Mouse (Mus musculus) ES-E14 (cell line): ENCODE measurements around the gene Sppl2b.
"Not testable (repeated sequence)": the region's sequence is repeated elsewhere in the genome, so short reads cannot be mapped to it uniquely, and the experiment has no call there.

Source experiments
- CHD2 ChIP-seq: IDR thresholded peaks from 2 replicates; pipeline ENCODE4 v1.6.1; 2014; ENCODE audit warnings: mild to moderate bottlenecking, low read depth, low read length, inconsistent platforms
- ZC3H11A ChIP-seq: IDR thresholded peaks from 2 replicates; pipeline ENCODE4 v1.6.1; 2012; ENCODE audit warnings: low read depth, mild to moderate bottlenecking, inconsistent platforms, low read length, borderline replicate concordance

DNA sequence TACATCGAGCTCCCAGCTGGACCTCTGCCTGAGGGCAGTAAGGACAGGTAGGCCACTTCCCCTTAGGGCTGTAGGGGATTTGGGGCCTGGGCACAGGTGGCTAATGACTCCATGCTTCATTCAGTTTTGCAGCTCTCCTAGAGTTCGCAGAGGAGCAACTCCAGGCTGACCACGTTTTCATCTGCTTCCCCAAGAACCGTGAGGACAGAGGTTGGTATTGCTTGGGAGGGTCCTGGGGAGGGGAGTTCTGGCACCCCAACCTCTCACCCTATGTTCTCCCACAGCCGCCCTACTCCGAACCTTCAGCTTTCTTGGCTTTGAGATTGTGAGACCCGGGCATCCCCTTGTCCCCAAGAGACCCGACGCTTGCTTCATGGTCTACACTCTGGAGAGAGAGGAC lies 26.5 kb upstream of the Sppl2b start:
- TF ChIP-seq ZC3H11A, CHD2: not testable (repeated sequence)
